Mouse (Mus musculus) lung, embryonic 14.5 days (tissue): ENCODE data around the gene Gadd45g. TPM values are rescaled to one million over a fixed set of nuclear protein-coding genes. Genes with fewer than 3 reads are reported as not detected.

ENCODE experiments used
- ATAC-seq: fragments of 200-750 bp; cut with Nextera tagmentation; 2 replicates; pipeline ENCODE4 v1.8.0; 2017; ENCODE audit warnings: mild to moderate bottlenecking, moderate TSS enrichment, moderate library complexity; ENCODE audit not compliant: insufficient read depth
- DNase-seq: peaks from one replicate; pipeline ENCODE4 v3.0.0-alpha.2; 2015
- H3K27ac ChIP-seq: fragments of 300-500 bp; sonication (generic); 2 replicates; pipeline ENCODE4 v1.5.1; 2014; ENCODE audit warnings: low read depth, mild to moderate bottlenecking, moderate library complexity
- H3K27me3 ChIP-seq: fragments of 300-500 bp; sonication (generic); 2 replicates; pipeline ENCODE4 v1.6.1; 2014; ENCODE audit warnings: low read length, control low read depth; ENCODE audit not compliant: insufficient read depth
- H3K36me3 ChIP-seq: fragments of 300-500 bp; sonication (generic); 2 replicates; pipeline ENCODE4 v1.6.1; 2014; ENCODE audit warnings: control low read depth; ENCODE audit not compliant: insufficient read depth
- H3K4me1 ChIP-seq: fragments of 300-500 bp; sonication (generic); 2 replicates; pipeline ENCODE4 v1.6.1; 2014; ENCODE audit warnings: antibody characterized with exemption, control low read depth; ENCODE audit not compliant: insufficient read depth
- H3K4me2 ChIP-seq: fragments of 300-500 bp; sonication (generic); 2 replicates; pipeline ENCODE4 v1.6.1; 2014; ENCODE audit warnings: mild to moderate bottlenecking
- H3K4me3 ChIP-seq: fragments of 300-500 bp; sonication (generic); 2 replicates; pipeline ENCODE4 v1.5.1; 2014; ENCODE audit warnings: low read depth, low read length
- H3K9ac ChIP-seq: fragments of 300-500 bp; sonication (generic); 2 replicates; pipeline ENCODE4 v1.6.1; 2014
- H3K9me3 ChIP-seq: fragments of 300-500 bp; sonication (generic); 2 replicates; pipeline ENCODE4 v1.6.1; 2016; ENCODE audit warnings: low read depth, low read length, control low read depth
- CTCF ChIP-seq: IDR thresholded peaks from 2 replicates; pipeline ENCODE4 v1.5.1; 2016; ENCODE audit warnings: antibody characterized with exemption, low read depth
- WGBS: fragments of 180-500 bp; shearing (Covaris S2); extraction: QIAGEN DNeasy Blood & Tissue Kit; methylation state at CpG from one replicate; pipeline ENCODE4 v1.1.7; 2014; 5-methylcytosine and 5-hydroxymethylcytosine counted together
- polyA plus RNA-seq: library from polyadenylated mRNA; unstranded; fragments of >200 nt; fragmentation: Nextera tagmentation; extraction: Ambion mirVana; gene quantifications from 2 replicates; pipeline ENCODE4 v1.2.1, GENCODE M21; 2014

Gadd45g gene
- polyA plus RNA-seq, 1 experiment from 2014 or later = 26.1 TPM

- peak overlapping the region; percentile 41 for H3K4me2 ChIP-seq
- no peaks in the 10 kb centered on the region for H3K9me3 ChIP-seq
- H3K9ac ChIP-seq = no peak overlapping the region
- no peaks in the 10 kb centered on the region for H3K36me3 ChIP-seq
- ATAC-seq (no peak), DNase-seq (no peak)
- no peak overlapping the region for H3K27ac ChIP-seq
- no peak overlapping the region for H3K4me3 ChIP-seq
- no peaks in the 10 kb centered on the region for H3K4me1 ChIP-seq
- no peak for TF ChIP-seq CTCF
- WGBS = 14% methylated on average over 5 of the region's 5 CpGs
- H3K27me3 ChIP-seq = peaks cover 22% of the 10 kb centered on the region; the same call in 1 of the 2 replicates
Observed at GRCm38 (mm10) chr13:51842191-51842590, 4.3 kb upstream of the Gadd45g start.

GRCm38 (mm10) chr13:51842773-51843172 is 3.7 kb upstream of the Gadd45g start:
- Histone ChIP-seq H3K4me3 (no peak overlapping the region), H3K36me3 (no peaks in the 10 kb centered on the region), H3K27ac (no peak overlapping the region), H3K9ac (0 out of 2 replicates have a peak overlapping the region, but pooled peaks have one; percentile 13), H3K4me1 (no peaks in the 10 kb centered on the region), H3K4me2 (peak overlapping the region; percentile 41), H3K9me3 (no peaks in the 10 kb centered on the region), H3K27me3 (peaks cover 22% of the 10 kb centered on the region; the same call in 1 of the 2 replicates)
- 17% methylated on average over 12 of the region's 12 CpGs for WGBS
- no peak for TF ChIP-seq CTCF
- DNase-seq = peak; percentile 40
- ATAC-seq = no peak

- Histone ChIP-seq H3K27me3 (peaks cover 22% of the 10 kb centered on the region; the same call in 1 of the 2 replicates), H3K4me3 (no peak overlapping the region), H3K9me3 (no peaks in the 10 kb centered on the region), H3K4me2 (no peak overlapping the region; the same call in 1 of the 2 replicates), H3K9ac (no peak overlapping the region), H3K27ac (no peak overlapping the region), H3K36me3 (no peaks in the 10 kb centered on the region), H3K4me1 (peaks cover under 1% of the 10 kb centered on the region; the same call in 1 of the 2 replicates)
- no peak for TF ChIP-seq CTCF
- WGBS = 68% methylated on average over 4 of the region's 4 CpGs
- DNase-seq (no peak), ATAC-seq (no peak)
Observed at GRCm38 (mm10) chr13:51843298-51843697, 3.2 kb upstream of the Gadd45g start.

GRCm38 (mm10) chr13:51844118-51844517 is 2.4 kb upstream of the Gadd45g start:
- H3K9ac ChIP-seq = no peak overlapping the region
- no peak overlapping the region for H3K27ac ChIP-seq
- peaks cover 8% of the 10 kb centered on the region for H3K4me1 ChIP-seq
- H3K9me3 ChIP-seq = no peaks in the 10 kb centered on the region
- H3K4me3 ChIP-seq = no peak overlapping the region
- no peak for TF ChIP-seq CTCF
- WGBS = 80% methylated on average over 10 of the region's 10 CpGs
- H3K27me3 ChIP-seq = peaks cover 22% of the 10 kb centered on the region; the same call in 1 of the 2 replicates
- H3K36me3 ChIP-seq = no peaks in the 10 kb centered on the region
- DNase-seq (no peak), ATAC-seq (no peak)
- H3K4me2 ChIP-seq = no peak overlapping the region

- Histone ChIP-seq H3K4me2 (peak overlapping the region; percentile 99), H3K27me3 (peaks cover 22% of the 10 kb centered on the region; the same call in 1 of the 2 replicates), H3K27ac (no peak overlapping the region), H3K9me3 (no peaks in the 10 kb centered on the region), H3K36me3 (no peaks in the 10 kb centered on the region), H3K4me3 (no peak overlapping the region), H3K9ac (no peak overlapping the region), H3K4me1 (peaks cover 13% of the 10 kb centered on the region)
- TF ChIP-seq CTCF = peak; percentile 85
- peak; percentile 86 for DNase-seq
- ATAC-seq = no peak
- WGBS = 15% methylated on average over 10 of the region's 10 CpGs
Observed at GRCm38 (mm10) chr13:51844661-51845060, 1.8 kb upstream of the Gadd45g start.

- peak overlapping the region; percentile 68 for H3K4me3 ChIP-seq
- WGBS = 14% methylated on average over 10 of the region's 10 CpGs
- no peak for TF ChIP-seq CTCF
- peaks cover 20% of the 10 kb centered on the region; the same call in 1 of the 2 replicates for H3K27me3 ChIP-seq
- peak overlapping the region; percentile 99 for H3K4me2 ChIP-seq
- H3K4me1 ChIP-seq = peaks cover 17% of the 10 kb centered on the region
- H3K36me3 ChIP-seq = no peaks in the 10 kb centered on the region
- H3K9me3 ChIP-seq = no peaks in the 10 kb centered on the region
- peak; percentile 45 for DNase-seq
- H3K9ac ChIP-seq = peak overlapping the region; percentile 65; the same call in 1 of the 2 replicates
- H3K27ac ChIP-seq = no peak overlapping the region
- ATAC-seq = no peak
Observed at GRCm38 (mm10) chr13:51845072-51845471, 1.4 kb upstream of the Gadd45g start.

- peaks cover 14% of the 10 kb centered on the region; the same call in 1 of the 2 replicates for H3K27me3 ChIP-seq
- peak overlapping the region; percentile 99 for H3K4me2 ChIP-seq
- under 1% methylated on average over 45 of the region's 45 CpGs for WGBS
- no peaks in the 10 kb centered on the region for H3K9me3 ChIP-seq
- peak overlapping the region; percentile 68 for H3K4me3 ChIP-seq
- ATAC-seq (peak; percentile 22; the same call in 1 of the 2 replicates), DNase-seq (peak; percentile 90)
- peak; percentile 78 for TF ChIP-seq CTCF
- H3K9ac ChIP-seq = peak overlapping the region; percentile 65
- H3K27ac ChIP-seq = peak overlapping the region; percentile 91
- H3K36me3 ChIP-seq = no peaks in the 10 kb centered on the region
- peaks cover 17% of the 10 kb centered on the region for H3K4me1 ChIP-seq
Observed at GRCm38 (mm10) chr13:51845591-51846191, 787 bp upstream of the Gadd45g start.
